Mouse (Mus musculus): ENCODE data around the gene Sowahb.
"Not testable (repeated sequence)": the region's sequence is repeated elsewhere in the genome, so short reads cannot be mapped to it uniquely, and the experiment has no call there.

The Sowahb gene

GRCm38 (mm10) chr5:93042831-93043687, 1.8 kb downstream of the Sowahb start:
- DNase-seq (ENCODE audit: low spot score in 2 of 2) = no peak

- DNase-seq (ENCODE audit: low spot score in 2 of 2) = no peak
Observed at GRCm38 (mm10) chr5:93042031-93042430, 2.8 kb downstream of the Sowahb start.

GRCm38 (mm10) chr5:93041276-93041675, 3.5 kb downstream of the Sowahb start:
- no peak for DNase-seq (ENCODE audit: low spot score in 2 of 2)

GRCm38 (mm10) chr5:93040095-93040494, 4.7 kb downstream of the Sowahb start:
- no peak for DNase-seq (ENCODE audit: low spot score in 2 of 2)

- no peak for DNase-seq (ENCODE audit: low spot score in 2 of 2)
Observed at GRCm38 (mm10) chr5:93036254-93036653, 8.6 kb downstream of the Sowahb start.

GRCm38 (mm10) chr5:93035285-93035684, 9.5 kb downstream of the Sowahb start:
- no peak for DNase-seq (ENCODE audit: low spot score in 2 of 2)

GRCm38 (mm10) chr5:93033087-93033870, 11.5 kb downstream of the Sowahb start:
- no peak for DNase-seq (ENCODE audit: low spot score in 2 of 2)

- no peak for DNase-seq (ENCODE audit: low spot score in 2 of 2)
Observed at GRCm38 (mm10) chr5:93032621-93033020, 12.2 kb downstream of the Sowahb start.

GRCm38 (mm10) chr5:93030869-93031268, 14.0 kb downstream of the Sowahb start:
- peak in 1 of 2 experiments; percentile 21 for DNase-seq (ENCODE audit: low spot score in 2 of 2)

GRCm38 (mm10) chr5:93030411-93030810, 14.4 kb downstream of the Sowahb start:
- no peak for DNase-seq (ENCODE audit: low spot score in 2 of 2)

GRCm38 (mm10) chr5:93027120-93027675, 17.6 kb downstream of the Sowahb start:
- DNase-seq (ENCODE audit: low spot score in 2 of 2) = peak; percentile 53 to 60

GRCm38 (mm10) chr5:93026437-93027119, 18.2 kb downstream of the Sowahb start:
- peak in 1 of 2 experiments; percentile 27 for DNase-seq (ENCODE audit: low spot score in 2 of 2)

- peak; percentile 46 to 67 for DNase-seq (ENCODE audit: low spot score in 2 of 2)
Observed at GRCm38 (mm10) chr5:93024754-93025280, 20.0 kb downstream of the Sowahb start.

- no peak for DNase-seq (ENCODE audit: low spot score in 2 of 2)
Observed at GRCm38 (mm10) chr5:93022126-93022797, 22.6 kb downstream of the Sowahb start.

GRCm38 (mm10) chr5:93020024-93020666, 24.7 kb downstream of the Sowahb start:
- DNase-seq (ENCODE audit: low spot score in 2 of 2) = peak in 1 of 2 experiments; percentile 29

- not testable (repeated sequence) for DNase-seq (ENCODE audit: low spot score in 2 of 2)
Observed at GRCm38 (mm10) chr5:93019207-93019606, 25.6 kb downstream of the Sowahb start.

- DNase-seq (ENCODE audit: low spot score in 2 of 2) = no peak
Observed at GRCm38 (mm10) chr5:93017678-93018077, 27.1 kb downstream of the Sowahb start.

- no peak for DNase-seq (ENCODE audit: low spot score in 2 of 2)
Observed at GRCm38 (mm10) chr5:93008256-93008655, 36.6 kb downstream of the Sowahb start.

GRCm38 (mm10) chr5:93005815-93006341, 38.9 kb downstream of the Sowahb start:
- peak; percentile 48 to 49 for DNase-seq (ENCODE audit: low spot score in 2 of 2)

- DNase-seq (ENCODE audit: low spot score in 2 of 2) = peak; percentile 57 to 60
Observed at GRCm38 (mm10) chr5:93005229-93005814, 39.5 kb downstream of the Sowahb start.

All from heart, adult 9 months (tissue).